Mouse (Mus musculus) embryonic fibroblast, embryonic 13.5 days (primary cell): ENCODE results near the gene Cemip.

ENCODE experiments used
- CTCF ChIP-seq: IDR thresholded peaks from 2 replicates; pipeline ENCODE4 v1.5.1; 2011; ENCODE audit warnings: mild to moderate bottlenecking, control low read depth, low read length, moderate library complexity, borderline replicate concordance; ENCODE audit not compliant: insufficient read depth
- POLR2A ChIP-seq: IDR thresholded peaks from 2 replicates; pipeline ENCODE4 v1.6.1; 2011; ENCODE audit warnings: low read depth, mild to moderate bottlenecking, control low read depth, low read length, moderate library complexity

DNA sequence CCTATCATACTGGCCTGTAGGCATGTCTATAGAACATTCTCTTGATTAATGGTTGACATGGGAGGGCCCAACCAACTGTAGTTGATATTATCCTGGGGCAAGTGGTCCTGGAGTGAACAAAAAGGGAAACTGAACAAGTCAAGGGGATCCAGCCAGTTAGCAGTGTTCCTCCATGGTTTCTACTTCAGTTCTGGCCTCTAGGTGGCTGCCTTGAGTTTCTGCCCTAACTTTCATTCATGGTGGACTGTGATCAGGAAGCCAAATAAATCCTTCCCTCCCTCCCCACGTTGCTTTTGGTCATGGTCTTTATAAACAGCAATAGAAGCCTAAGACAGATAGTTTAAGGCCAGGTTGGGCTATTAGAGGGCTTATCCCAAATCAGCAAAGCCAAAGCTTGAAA is 3.5 kb upstream of the Cemip start:
- no peak for TF ChIP-seq POLR2A
- no peak for TF ChIP-seq CTCF
